Mouse (Mus musculus): Measurements from ENCODE around the gene B3galt1.

The B3galt1 gene

DNA sequence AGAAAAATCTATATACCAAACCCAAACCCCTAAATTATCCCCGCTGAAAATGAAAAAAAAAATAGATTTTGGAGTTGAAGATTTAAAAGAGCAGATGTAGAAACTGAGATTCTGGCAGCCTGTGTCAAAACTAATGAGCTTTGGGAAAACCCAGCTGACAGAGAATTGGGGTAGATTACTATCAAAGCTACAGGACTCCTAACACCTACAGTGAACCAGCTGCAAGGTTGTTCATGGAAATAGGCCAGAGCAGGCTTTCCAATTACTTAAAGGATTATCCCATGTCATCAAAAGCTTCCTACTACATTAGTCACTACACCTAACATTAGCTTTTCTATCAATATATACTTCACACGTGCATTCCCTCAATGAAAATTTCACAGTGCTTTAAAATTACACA, 165.1 kb downstream of the B3galt1 start:
- DNase-seq (ENCODE audit: low spot score), result no peak

DNA sequence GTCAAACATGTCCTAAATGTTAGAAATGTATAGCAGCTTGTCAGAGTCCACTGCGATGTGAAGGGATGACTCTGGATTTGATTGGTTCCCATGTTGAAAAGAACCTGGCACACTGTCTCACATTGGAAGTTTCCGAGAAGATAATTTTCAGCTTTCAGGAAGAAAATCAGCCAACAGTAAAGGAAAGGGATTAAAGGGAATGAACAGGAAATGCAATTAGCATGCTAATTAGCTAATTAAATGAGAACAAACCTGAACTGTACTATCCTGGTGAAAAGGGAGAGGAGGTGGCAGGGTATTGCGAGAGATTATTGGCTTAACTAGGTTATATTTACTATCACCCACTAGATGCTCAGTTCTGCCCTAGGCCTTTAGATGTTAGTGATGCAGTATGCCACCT, 185.9 kb downstream of the B3galt1 start:
- no peak for DNase-seq (ENCODE audit: low spot score)

DNA sequence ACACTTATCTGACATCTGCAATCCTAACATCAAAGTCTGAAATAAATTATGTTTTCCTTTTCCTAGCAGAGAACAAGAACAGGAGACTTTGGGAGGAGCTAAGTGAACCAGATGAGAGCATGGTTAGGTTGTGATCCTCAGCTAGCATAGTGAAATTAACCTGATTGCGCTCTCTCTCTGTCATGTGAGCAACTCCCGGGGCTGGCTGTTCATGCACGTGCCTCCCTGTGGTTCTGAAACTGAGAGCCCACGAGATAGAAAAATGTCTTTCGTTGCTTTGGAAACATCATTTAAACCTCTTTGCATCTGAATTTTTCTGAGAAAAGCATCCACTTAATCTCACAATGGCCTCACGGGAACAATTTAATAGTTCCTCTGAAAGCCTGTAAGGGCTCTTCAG, 190.8 kb downstream of the B3galt1 start:
- DNase-seq (ENCODE audit: low spot score), result no peak

DNA sequence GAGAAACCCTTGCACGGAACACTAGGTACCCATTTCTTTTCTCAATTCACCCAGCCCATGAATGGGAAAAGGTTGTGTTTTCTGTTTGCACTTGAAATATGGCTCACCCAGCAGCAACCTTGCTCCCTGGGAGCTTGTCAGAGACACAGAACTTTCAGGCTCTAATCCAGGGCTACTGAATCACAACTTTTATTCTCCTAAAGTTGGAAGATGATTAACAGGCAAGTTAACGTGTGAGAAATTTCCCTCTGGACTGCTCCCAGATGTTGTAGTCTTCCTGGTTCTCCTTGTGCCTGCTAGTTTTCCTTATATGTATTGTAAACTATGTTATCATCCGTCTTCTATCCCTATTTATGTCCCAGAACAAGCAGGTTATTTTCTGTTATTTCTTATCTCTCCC, 221.9 kb downstream of the B3galt1 start:
- DNase-seq (ENCODE audit: low spot score), result no peak

GRCm38 (mm10) chr2:67797561-67797960, 231.9 kb downstream of the B3galt1 start:
- DNase-seq (ENCODE audit: low spot score), result no peak

DNA sequence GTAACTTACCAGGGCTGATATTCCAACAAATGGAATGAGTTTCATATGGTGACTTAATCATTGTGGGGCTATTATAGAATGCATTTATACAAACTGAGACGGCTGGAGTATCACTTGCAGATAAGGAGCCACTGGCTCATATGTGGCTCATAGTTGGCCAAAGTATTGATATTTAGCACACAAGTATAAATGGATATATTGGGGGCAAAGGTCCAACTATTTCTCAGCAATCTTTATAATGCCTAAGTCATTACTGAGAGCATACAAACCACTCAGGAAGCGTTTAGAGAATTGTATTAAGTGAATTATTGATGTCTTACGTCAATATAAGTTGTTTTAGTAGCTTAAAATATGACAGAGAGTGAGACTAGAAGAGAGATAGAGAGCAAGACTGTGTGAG, 234.3 kb downstream of the B3galt1 start:
- DNase-seq (ENCODE audit: low spot score), result no peak

- no peak for DNase-seq (ENCODE audit: low spot score)
Measured at GRCm38 (mm10) chr2:67816149-67816548, 250.5 kb downstream of the B3galt1 start.

- no peak for DNase-seq (ENCODE audit: low spot score)
Measured at GRCm38 (mm10) chr2:67818014-67818413, 252.3 kb downstream of the B3galt1 start.

- peak; percentile 10 for DNase-seq (ENCODE audit: low spot score)
Measured at GRCm38 (mm10) chr2:67822360-67822759, 256.7 kb downstream of the B3galt1 start.

DNA sequence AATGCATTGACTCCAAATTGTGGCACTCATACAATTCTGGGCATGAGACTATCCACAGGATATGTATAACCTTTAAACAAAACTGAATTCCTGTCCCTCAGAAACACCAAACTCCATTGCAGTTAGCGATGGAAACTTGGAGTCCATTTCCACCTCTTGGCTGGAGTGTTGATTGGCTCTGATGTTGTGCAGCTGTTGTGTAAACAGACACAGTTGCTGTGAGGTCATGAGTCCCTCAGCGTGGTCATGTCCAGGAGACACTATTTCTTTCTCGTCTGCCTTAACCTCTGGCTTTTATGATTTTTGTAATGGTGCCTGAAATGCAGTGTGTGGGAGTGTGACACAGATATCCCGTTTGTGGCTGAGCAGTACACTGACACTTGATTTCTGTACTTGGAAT, 262.0 kb downstream of the B3galt1 start:
- DNase-seq (ENCODE audit: low spot score), result no peak

DNA sequence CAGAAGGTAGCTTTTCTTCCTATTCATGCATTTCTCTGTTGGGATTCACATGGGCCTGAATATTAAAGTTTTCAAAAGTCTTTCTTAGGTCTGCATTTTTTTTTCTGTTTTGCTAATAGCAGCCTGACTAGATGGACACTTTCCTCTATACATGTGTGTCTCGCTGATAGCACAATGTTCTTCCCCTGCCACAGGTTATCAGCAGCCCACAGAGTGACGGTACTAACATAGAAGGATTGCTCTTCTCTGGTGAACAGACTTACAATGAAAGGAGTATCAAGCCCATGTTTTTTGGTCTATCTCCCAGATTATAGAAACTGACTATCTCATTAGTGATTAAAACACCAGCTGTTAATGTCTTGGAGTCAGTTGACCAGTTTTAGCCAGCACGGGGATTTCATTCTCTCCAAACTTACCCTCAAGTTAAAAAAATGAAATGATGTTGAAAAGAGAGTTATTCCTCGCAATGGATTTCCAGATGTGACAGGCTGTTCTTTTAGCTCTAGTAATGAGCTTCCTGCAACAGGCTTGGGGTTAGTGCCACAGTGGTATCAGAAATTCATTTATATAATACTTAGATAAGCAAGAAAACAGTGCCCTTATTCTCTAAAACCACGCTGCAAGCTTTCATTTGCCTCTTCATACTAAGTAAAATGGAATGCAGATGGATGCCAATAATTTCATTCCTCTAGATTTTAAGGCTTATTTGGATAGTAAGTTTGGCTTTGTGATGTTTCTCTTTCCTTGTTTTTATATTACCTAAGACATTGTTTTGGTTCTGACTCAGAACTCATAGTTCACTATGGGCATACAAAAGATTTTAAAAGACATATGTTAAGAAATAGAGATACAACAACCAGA, 263.6 kb downstream of the B3galt1 start:
- no peak for DNase-seq (ENCODE audit: low spot score)

GRCm38 (mm10) chr2:67847806-67848205, 282.1 kb downstream of the B3galt1 start:
- DNase-seq (ENCODE audit: low spot score), result no peak

- no peak for DNase-seq (ENCODE audit: low spot score)
Measured at GRCm38 (mm10) chr2:67850725-67851124, 285.1 kb downstream of the B3galt1 start.

DNA sequence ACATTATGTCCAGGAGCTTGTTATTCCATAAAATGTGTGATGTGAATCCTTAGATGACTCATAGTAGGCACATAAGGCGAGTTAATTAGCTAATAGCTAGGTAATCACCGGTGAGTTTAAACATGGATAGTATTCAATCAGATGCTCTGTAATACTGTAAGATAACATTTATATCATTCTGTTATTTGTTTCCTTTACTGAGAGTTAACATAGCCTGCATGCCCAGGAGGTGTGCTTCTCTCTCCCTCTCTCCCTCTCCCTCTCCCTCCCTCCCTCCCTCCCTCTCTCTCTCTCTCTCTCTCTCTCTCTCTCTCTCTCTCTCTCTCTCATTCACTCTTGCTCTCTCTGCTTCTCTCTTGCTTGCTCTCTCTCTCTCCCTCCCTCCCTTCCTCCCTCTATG, 292.7 kb downstream of the B3galt1 start:
- no peak for DNase-seq (ENCODE audit: low spot score)

DNA sequence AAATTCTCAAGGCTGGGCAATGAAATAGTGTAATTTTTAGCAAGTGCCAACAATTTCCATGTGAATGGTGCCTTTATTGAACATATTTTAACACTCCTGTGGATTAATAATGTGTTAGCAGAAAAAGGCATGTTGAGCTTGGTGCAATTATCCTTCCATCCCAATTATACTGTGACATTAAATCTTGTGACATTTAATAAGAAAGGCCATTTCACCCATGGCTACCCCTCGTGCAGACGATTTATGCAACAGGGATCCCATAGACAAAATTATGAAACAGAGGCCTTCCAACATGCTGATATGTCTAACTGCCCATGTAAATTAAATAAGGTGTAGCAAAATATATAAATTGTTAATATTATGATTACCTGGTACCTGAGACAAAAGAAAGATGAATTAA, 293.3 kb downstream of the B3galt1 start:
- no peak for DNase-seq (ENCODE audit: low spot score)

GRCm38 (mm10) chr2:67873368-67873767, 307.7 kb downstream of the B3galt1 start:
- DNase-seq (ENCODE audit: low spot score), result no peak

DNA sequence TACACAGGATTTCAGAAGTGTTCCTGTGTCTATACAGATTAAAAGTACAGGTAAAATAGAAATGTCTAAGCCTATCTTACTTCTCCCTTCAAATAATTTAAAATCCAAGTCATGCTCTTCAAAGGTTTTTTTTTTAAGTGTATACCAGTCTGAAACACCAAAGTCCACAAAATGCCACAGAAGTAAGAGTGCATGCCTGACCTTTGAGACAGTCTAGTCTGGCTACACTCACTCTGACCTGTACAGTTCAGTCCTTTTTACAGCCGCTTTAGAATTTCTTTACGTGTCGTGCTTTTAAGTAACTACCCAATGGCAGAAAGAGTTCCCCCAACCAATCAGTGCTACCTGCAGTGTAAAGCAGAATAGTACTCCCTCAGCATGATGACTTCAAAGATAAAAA, 314.2 kb downstream of the B3galt1 start:
- DNase-seq (ENCODE audit: low spot score), result no peak

DNA sequence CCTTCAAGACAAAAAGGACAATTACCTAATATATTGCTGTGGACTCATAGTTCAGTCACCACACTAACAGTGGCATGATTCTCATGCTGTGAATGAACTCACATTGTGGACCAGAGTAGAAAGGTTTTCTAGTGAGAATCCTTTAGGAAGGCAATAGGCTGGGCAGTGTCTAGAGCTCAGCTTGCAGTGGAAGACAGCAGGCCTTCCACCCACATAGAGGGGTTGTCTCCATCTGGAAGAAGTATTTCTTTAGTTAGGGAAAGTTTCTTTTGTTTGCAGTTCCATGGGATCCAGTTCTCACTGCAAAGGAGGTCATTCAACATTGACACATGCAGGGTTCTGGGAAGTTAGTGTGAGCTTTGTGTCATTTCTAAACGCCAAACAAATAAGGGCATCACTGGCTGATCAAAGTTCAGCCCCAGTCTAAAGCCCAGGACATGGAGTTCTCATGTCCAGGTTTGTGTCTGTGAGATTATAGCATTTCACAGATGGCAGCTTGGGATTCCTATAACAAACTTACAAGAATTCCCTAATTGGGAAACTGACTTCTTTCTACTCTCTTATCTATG, 316.1 kb downstream of the B3galt1 start:
- DNase-seq (ENCODE audit: low spot score), result no peak

DNA sequence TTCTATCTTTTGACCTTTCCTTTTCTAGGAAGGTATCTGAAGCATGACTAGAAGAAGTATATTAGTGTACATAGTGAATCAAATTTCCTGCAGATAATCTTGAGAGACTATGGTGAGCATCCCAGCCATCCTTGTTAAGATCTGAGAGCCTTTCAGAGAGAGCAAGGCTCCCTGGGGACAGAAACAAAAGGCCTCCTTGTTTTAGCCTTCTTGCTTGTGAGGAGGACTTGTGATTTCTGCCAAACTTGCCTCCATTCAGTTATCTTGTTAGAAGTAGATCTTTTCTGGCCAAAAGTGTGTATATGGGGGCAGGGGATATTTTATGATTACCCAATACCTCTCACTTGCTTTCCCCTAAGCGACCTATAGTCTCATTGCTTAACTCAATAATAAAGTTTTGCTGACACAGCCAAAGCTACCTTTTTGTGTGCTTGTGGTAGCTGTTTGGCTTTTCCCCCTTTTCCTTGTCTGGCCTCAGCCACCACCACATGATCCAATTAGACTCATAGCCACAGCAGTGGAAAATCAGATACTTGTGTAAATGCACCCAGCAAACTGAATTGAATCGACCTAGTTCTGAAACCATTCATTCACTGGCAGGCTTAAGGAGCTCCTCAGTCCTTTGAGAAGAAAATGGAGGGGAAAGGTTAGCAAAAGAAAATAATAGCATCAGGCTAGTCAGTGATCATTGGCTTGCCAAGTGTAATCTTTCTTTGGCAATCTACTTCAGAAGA, 332.5 kb downstream of the B3galt1 start:
- DNase-seq (ENCODE audit: low spot score), result no peak

GRCm38 (mm10) chr2:67901574-67901973, 335.9 kb downstream of the B3galt1 start:
- DNase-seq (ENCODE audit: low spot score), result no peak

- DNase-seq (ENCODE audit: low spot score), result no peak
Measured at GRCm38 (mm10) chr2:67902651-67903292, 337.1 kb downstream of the B3galt1 start.

- DNase-seq (ENCODE audit: low spot score), result no peak
Measured at GRCm38 (mm10) chr2:67903769-67904168, 338.1 kb downstream of the B3galt1 start.

DNA sequence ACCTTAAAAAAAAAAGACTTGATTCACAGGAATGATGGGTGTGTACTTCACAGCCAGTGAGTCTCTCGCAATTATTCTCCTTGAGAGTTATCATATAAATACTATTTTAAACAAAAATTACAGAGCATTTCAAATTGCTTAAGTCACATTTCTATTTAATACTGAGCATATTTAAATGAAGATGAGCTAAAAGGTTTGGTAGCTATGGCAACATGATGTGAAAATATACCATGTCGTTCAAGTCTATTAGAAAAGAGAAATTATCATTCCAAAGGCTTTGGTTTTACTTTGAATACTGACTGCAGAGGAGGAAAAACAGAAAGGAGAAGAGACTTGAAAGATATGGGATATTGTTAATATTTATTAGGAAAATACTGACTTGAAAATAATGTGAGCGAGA, 366.3 kb downstream of the B3galt1 start:
- DNase-seq (ENCODE audit: low spot score), result no peak
